Mouse (Mus musculus) lung, embryonic 14.5 days (tissue): Measurements from ENCODE around the gene Pef1. TPM values are rescaled to one million over a fixed set of nuclear protein-coding genes. Genes with fewer than 3 reads are reported as not detected.

Experiments used
- ATAC-seq: fragments of 200-750 bp; cut with Nextera tagmentation; 2 replicates; pipeline ENCODE4 v1.8.0; 2017; ENCODE audit warnings: mild to moderate bottlenecking, moderate TSS enrichment, moderate library complexity; ENCODE audit not compliant: insufficient read depth
- DNase-seq: peaks from one replicate; pipeline ENCODE4 v3.0.0-alpha.2; 2015
- H3K27ac ChIP-seq: fragments of 300-500 bp; sonication (generic); 2 replicates; pipeline ENCODE4 v1.5.1; 2014; ENCODE audit warnings: low read depth, mild to moderate bottlenecking, moderate library complexity
- H3K27me3 ChIP-seq: fragments of 300-500 bp; sonication (generic); 2 replicates; pipeline ENCODE4 v1.6.1; 2014; ENCODE audit warnings: low read length, control low read depth; ENCODE audit not compliant: insufficient read depth
- H3K36me3 ChIP-seq: fragments of 300-500 bp; sonication (generic); 2 replicates; pipeline ENCODE4 v1.6.1; 2014; ENCODE audit warnings: control low read depth; ENCODE audit not compliant: insufficient read depth
- H3K4me1 ChIP-seq: fragments of 300-500 bp; sonication (generic); 2 replicates; pipeline ENCODE4 v1.6.1; 2014; ENCODE audit warnings: antibody characterized with exemption, control low read depth; ENCODE audit not compliant: insufficient read depth
- H3K4me2 ChIP-seq: fragments of 300-500 bp; sonication (generic); 2 replicates; pipeline ENCODE4 v1.6.1; 2014; ENCODE audit warnings: mild to moderate bottlenecking
- H3K4me3 ChIP-seq: fragments of 300-500 bp; sonication (generic); 2 replicates; pipeline ENCODE4 v1.5.1; 2014; ENCODE audit warnings: low read depth, low read length
- H3K9ac ChIP-seq: fragments of 300-500 bp; sonication (generic); 2 replicates; pipeline ENCODE4 v1.6.1; 2014
- H3K9me3 ChIP-seq: fragments of 300-500 bp; sonication (generic); 2 replicates; pipeline ENCODE4 v1.6.1; 2016; ENCODE audit warnings: low read depth, low read length, control low read depth
- CTCF ChIP-seq: IDR thresholded peaks from 2 replicates; pipeline ENCODE4 v1.5.1; 2016; ENCODE audit warnings: antibody characterized with exemption, low read depth
- WGBS: fragments of 180-500 bp; shearing (Covaris S2); extraction: QIAGEN DNeasy Blood & Tissue Kit; methylation state at CpG from one replicate; pipeline ENCODE4 v1.1.7; 2014; 5-methylcytosine and 5-hydroxymethylcytosine counted together
- polyA plus RNA-seq: library from polyadenylated mRNA; unstranded; fragments of >200 nt; fragmentation: Nextera tagmentation; extraction: Ambion mirVana; gene quantifications from 2 replicates; pipeline ENCODE4 v1.2.1, GENCODE M21; 2014

The Pef1 gene
- polyA plus RNA-seq, result 68.9 and 69.4 TPM in 2 replicates

DNA sequence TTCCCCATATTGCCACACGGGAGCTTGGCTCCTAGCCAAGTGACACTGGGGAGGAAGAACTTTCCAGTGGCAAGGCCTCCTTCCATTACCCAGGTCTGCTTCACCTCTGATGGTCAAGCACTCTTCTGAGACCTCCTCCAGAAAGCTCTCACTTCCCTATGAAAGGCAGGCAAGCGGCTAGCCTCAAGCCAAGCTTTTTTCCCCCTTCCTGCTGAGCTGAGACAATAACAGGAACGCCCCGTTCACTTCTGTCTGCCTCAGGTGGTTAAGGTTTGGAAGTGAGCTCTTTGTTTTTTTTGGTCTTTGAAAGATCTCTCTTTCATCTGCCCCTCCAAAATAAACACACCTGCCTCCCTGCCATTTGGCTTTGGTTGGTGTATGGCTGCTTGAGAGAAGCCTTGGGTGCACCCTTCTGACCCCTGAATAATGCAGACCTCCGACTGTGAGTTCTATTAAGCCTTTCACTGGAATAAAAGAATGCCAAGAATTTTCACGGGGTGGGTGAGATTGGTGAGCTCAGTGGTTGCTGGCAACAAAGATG, at the start of gene Pef1:
Gene Pef1, plus strand, starts transcription at position 448 of the 541 bp plus-strand sequence.
- Histone ChIP-seq H3K4me2 (peak within 1 kb of the TSS; percentile 35), H3K27ac (peak within 1 kb of the TSS; percentile 69)
- peak; percentile 50 for ATAC-seq

DNA sequence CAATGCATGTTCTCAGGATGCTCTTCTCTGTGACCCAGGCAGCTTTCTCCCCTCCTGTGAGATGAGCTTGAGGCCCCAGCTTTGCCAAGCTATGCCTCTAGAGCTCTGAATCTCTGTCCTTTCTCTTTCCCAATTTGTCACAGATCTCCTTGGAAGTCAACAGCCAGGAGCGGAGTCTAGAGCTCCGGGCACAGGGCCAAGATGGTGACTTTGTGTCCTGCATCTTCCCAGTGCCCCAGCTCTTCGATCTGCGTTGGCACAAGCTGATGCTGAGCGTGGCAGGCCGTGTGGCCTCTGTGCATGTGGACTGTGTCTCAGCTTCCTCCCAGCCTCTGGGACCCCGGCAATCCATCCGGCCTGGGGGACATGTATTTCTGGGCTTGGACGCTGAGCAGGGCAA, 49.2 kb upstream of the Pef1 start:
- Histone ChIP-seq H3K36me3 (peaks cover 11% of the 10 kb centered on the region), H3K4me2 (no peak overlapping the region), H3K4me3 (no peak overlapping the region), H3K9me3 (no peaks in the 10 kb centered on the region), H3K4me1 (peaks cover 20% of the 10 kb centered on the region), H3K9ac (no peak overlapping the region), H3K27me3 (no peaks in the 10 kb centered on the region), H3K27ac (no peak overlapping the region)
- WGBS, result 76% methylated on average over 9 of the region's 9 CpGs
- no peak for DNase-seq
- ATAC-seq, result no peak
- no peak for TF ChIP-seq CTCF

More for the DNA sequence above, at the start of gene Pef1:
- H3K4me1 ChIP-seq, result peaks cover 20% of the 10 kb centered on the region
- WGBS, result 11% methylated on average over 6 of the region's 6 CpGs
- peak within 1 kb of the TSS; percentile 11; the same call in 1 of the 2 replicates for H3K9ac ChIP-seq
- H3K9me3 ChIP-seq, result no peaks in the 10 kb centered on the region
- DNase-seq, result peak; percentile 64
- no peak within 1 kb of the TSS for H3K4me3 ChIP-seq
- no peaks in the 10 kb centered on the region for H3K27me3 ChIP-seq
- TF ChIP-seq CTCF, result no peak
- H3K36me3 ChIP-seq, result peaks cover 5% of the 10 kb centered on the region; the same call in 1 of the 2 replicates

DNA sequence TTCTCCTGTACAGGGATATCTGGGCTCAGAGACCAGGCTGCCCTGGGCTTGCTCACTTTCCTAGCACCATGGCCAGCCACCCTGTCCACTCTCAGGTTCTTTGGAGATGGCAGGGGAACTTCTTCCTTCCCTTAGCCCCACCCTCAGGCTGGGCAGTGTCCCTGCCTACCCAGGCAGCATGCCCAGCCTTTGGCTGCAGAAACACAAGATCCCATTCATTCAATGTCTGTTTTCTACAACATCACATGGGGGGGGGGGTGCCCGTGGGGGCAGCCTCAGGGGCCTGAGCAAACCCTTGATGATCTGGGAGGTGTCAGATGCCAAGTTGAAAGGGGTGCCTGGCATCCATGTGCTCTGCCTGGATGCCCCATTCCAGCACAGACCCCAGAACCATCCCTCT, 47.6 kb upstream of the Pef1 start:
- Histone ChIP-seq H3K4me3 (no peak overlapping the region), H3K4me2 (no peak overlapping the region), H3K27ac (no peak overlapping the region), H3K4me1 (peaks cover 8% of the 10 kb centered on the region), H3K9ac (no peak overlapping the region), H3K36me3 (peaks cover 25% of the 10 kb centered on the region), H3K9me3 (no peaks in the 10 kb centered on the region), H3K27me3 (no peaks in the 10 kb centered on the region)
- DNase-seq (no peak), ATAC-seq (no peak)
- WGBS, result 42% methylated on average over 1 of the region's 1 CpGs
- no peak for TF ChIP-seq CTCF

DNA sequence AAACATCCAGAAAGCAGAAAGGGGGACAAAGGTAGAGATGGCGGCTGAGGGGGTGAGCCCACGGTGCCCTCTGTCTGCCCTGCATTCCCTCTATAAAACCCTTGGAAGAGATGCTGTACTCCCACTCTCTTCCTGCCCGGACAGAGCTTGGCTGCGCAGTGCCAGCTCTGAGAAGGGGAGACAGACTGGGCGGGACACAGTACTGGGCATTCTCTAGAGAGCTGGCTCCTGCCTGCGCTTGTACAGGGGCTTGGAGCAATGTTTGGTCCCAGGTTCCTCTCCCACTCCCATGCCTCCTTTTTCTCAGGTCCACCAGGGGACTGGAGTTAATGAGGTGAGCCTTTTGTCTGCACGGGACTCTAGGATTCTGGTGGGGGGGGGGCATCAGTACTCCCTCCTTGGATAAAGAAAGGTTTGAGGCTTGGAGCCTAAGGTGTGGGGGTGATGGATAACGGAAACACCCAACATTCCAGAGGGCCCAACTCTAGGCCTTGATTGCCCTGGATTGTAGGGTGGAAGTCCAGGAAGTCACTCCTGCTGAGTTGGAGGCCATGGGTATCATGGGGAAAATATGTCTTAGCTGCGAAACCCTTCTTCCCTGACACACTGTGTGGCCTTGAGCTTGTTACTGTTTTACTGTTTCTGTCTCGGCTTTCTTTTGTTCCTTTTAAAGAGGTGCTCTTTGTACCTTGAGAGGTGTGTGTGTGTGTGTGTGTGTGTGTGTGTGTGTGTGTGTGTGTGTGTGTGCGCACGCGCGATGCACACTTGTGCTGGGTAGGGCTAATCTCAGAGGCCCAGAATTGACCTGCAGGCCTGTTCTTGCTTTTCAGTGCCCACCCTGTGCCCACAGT, 47.0 kb upstream of the Pef1 start:
- H3K27ac ChIP-seq, result peak overlapping the region; percentile 18; the same call in 1 of the 2 replicates
- peaks cover 25% of the 10 kb centered on the region for H3K36me3 ChIP-seq
- no peaks in the 10 kb centered on the region for H3K9me3 ChIP-seq
- no peak for TF ChIP-seq CTCF
- H3K27me3 ChIP-seq, result no peaks in the 10 kb centered on the region
- 0 out of 2 replicates have a peak, but pooled peaks cover 3% of the 10 kb centered on the region for H3K4me1 ChIP-seq
- H3K4me3 ChIP-seq, result no peak overlapping the region
- ATAC-seq (no peak), DNase-seq (no peak)
- no peak overlapping the region for H3K4me2 ChIP-seq
- H3K9ac ChIP-seq, result no peak overlapping the region
- 83% methylated on average over 14 of the region's 14 CpGs for WGBS

DNA sequence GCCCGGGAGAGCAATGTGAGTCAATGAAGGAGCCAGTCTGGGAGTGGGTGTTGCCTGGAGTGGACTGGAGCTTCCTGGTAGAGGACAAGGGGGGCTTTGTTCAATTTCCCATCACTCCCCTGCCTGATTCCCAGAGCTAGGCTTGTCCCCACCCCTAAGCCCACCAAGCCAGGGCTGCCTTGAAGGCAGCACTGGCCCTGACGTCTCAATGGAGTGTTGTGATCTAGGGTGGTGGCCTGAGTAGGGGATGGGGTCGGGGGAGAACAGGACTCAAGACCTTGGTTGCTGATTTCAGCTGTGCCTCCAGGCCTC, 46.4 kb upstream of the Pef1 start:
- no peak overlapping the region for H3K4me2 ChIP-seq
- H3K9me3 ChIP-seq, result no peaks in the 10 kb centered on the region
- H3K27ac ChIP-seq, result no peak overlapping the region
- ATAC-seq, result no peak
- no peaks in the 10 kb centered on the region for H3K4me1 ChIP-seq
- H3K27me3 ChIP-seq, result no peaks in the 10 kb centered on the region
- no peak overlapping the region for H3K4me3 ChIP-seq
- DNase-seq, result no peak
- H3K36me3 ChIP-seq, result peaks cover 30% of the 10 kb centered on the region
- no peak overlapping the region for H3K9ac ChIP-seq
- TF ChIP-seq CTCF, result no peak
- WGBS, result 54% methylated on average over 3 of the region's 3 CpGs

DNA sequence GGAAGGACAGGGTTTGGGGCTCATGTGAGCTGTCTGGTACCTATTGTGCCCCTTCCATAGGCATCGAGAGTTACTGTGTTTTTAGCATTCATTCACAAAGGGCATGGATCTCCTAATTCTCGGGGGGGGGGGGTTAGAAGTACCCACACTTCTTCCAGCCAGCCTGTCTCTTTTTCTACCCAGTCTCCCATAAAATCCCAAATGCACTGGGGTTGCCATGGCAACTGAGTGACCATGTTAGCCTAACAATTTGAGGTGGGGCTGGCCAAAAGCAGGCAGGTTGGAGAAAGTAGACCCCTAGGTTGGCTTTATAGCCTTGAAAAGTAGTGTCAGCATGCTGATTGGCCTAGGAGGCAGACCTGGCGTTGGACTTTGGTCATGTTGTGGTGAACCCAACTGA, 45.9 kb upstream of the Pef1 start:
- TF ChIP-seq CTCF, result no peak
- Histone ChIP-seq H3K27ac (no peak overlapping the region), H3K4me1 (no peaks in the 10 kb centered on the region), H3K9me3 (no peaks in the 10 kb centered on the region), H3K4me2 (no peak overlapping the region), H3K9ac (no peak overlapping the region), H3K36me3 (peaks cover 35% of the 10 kb centered on the region), H3K4me3 (no peak overlapping the region), H3K27me3 (no peaks in the 10 kb centered on the region)
- 77% methylated on average over 3 of the region's 3 CpGs for WGBS
- ATAC-seq (no peak), DNase-seq (no peak)

DNA sequence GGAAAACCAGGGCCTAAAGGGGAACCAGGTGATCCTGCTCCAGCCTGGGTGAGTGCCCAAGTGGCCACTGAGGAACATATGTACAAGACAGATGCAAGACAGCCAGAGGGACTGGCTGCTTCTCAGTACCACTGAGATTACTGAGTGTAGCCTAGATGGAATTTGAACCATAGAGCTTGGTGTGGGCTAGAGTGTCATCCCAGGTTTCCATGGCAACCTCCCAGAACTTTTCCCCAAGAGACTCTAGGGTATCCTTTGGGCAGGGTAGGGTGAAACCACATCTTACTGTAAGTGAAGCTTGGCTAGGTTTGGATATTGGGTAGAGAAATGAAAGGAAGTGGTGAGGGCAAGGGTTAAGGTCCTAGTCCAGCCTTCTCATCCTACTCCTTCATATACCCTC, 41.4 kb upstream of the Pef1 start:
- no peaks in the 10 kb centered on the region for H3K27me3 ChIP-seq
- H3K36me3 ChIP-seq, result peaks cover 39% of the 10 kb centered on the region
- no peak overlapping the region for H3K27ac ChIP-seq
- DNase-seq, result no peak
- no peaks in the 10 kb centered on the region for H3K4me1 ChIP-seq
- H3K9me3 ChIP-seq, result no peaks in the 10 kb centered on the region
- ATAC-seq, result no peak
- no peak overlapping the region for H3K4me3 ChIP-seq
- TF ChIP-seq CTCF, result no peak
- no peak overlapping the region for H3K9ac ChIP-seq
- no peak overlapping the region for H3K4me2 ChIP-seq
